Mouse (Mus musculus) erythroblast, embryonic 14.5 days (primary cell): ENCODE results near the gene Psmc6. TPM values are rescaled to one million over a fixed set of nuclear protein-coding genes. Genes with fewer than 3 reads are reported as not detected.

Experiments
- H3K27me3 ChIP-seq: 2 replicates; pipeline ENCODE4 v1.6.1; 2012; ENCODE audit warnings: inconsistent platforms; ENCODE audit not compliant: control insufficient read depth
- H3K36me3 ChIP-seq: 2 replicates; pipeline ENCODE4 v1.6.1; 2012; ENCODE audit warnings: mild to moderate bottlenecking, inconsistent platforms; ENCODE audit not compliant: control insufficient read depth
- H3K4me1 ChIP-seq: 2 replicates; pipeline ENCODE4 v1.6.1; 2012; ENCODE audit warnings: inconsistent platforms; ENCODE audit not compliant: control insufficient read depth
- H3K4me3 ChIP-seq: replicated peaks from 2 replicates; pipeline ENCODE3; 2012; ENCODE audit warnings: moderate library complexity, mild to moderate bottlenecking, inconsistent platforms
- H3K9me3 ChIP-seq: 2 replicates; pipeline ENCODE4 v1.6.1; 2012; ENCODE audit warnings: low read length, inconsistent platforms, mixed read lengths; ENCODE audit not compliant: control insufficient read depth
- GATA1 ChIP-seq: IDR thresholded peaks from 2 replicates; pipeline ENCODE4 v1.6.1; 2012; ENCODE audit warnings: low read length, inconsistent platforms, mixed read lengths
- TAL1 ChIP-seq: IDR thresholded peaks from 3 replicates; pipeline ENCODE4 v1.6.1; 2012; ENCODE audit warnings: low read length, inconsistent platforms, mixed read lengths
- polyA plus RNA-seq: library from polyadenylated mRNA; stranded (reverse); fragments of >175 nt; gene quantifications from 2 replicates; pipeline ENCODE4 v1.2.3, GENCODE M21; 2012

The Psmc6 gene
- polyA plus RNA-seq, 1 experiment, result 1.0 TPM

GRCm38 (mm10) chr14:45385596-45385995 lies 56.0 kb downstream of the Psmc6 start:
- H3K27me3 ChIP-seq, result no peaks in the 10 kb centered on the region
- TF ChIP-seq GATA1, result no peak
- TF ChIP-seq TAL1, result no peak
- peaks cover 3% of the 10 kb centered on the region; the same call in 1 of the 2 replicates for H3K36me3 ChIP-seq
- H3K9me3 ChIP-seq, result no peaks in the 10 kb centered on the region
- no peak overlapping the region for H3K4me3 ChIP-seq
- peaks cover 31% of the 10 kb centered on the region for H3K4me1 ChIP-seq

DNA sequence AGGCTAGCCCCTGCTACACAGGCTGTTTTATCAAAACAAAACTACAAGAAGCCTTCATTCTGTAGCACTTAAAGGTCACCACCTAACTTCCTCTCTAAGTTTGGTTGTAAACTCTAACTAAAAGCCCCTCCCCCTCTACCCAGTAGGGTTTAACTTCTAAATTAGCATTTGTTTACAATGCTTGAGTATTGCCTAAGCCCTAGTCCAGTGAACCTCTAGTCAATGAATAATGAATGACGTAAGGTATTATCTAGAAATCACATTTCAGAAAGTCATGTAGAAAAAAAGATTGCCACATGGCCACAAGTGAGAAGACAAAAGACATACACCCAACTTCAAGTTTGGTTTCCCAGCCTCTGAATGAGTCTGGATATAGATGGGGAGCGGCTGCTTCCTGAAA lies 57.9 kb downstream of the Psmc6 start:
- H3K36me3 ChIP-seq, result no peaks in the 10 kb centered on the region
- H3K27me3 ChIP-seq, result no peaks in the 10 kb centered on the region
- no peak for TF ChIP-seq GATA1
- no peak for TF ChIP-seq TAL1
- H3K4me1 ChIP-seq, result peaks cover 31% of the 10 kb centered on the region
- H3K9me3 ChIP-seq, result no peaks in the 10 kb centered on the region
- H3K4me3 ChIP-seq, result peak overlapping the region; percentile 79

GRCm38 (mm10) chr14:45388345-45389181 lies 59.0 kb downstream of the Psmc6 start:
- H3K9me3 ChIP-seq, result no peaks in the 10 kb centered on the region
- H3K36me3 ChIP-seq, result no peaks in the 10 kb centered on the region
- no peaks in the 10 kb centered on the region for H3K27me3 ChIP-seq
- no peak for TF ChIP-seq GATA1
- no peak for TF ChIP-seq TAL1
- peaks cover 31% of the 10 kb centered on the region for H3K4me1 ChIP-seq
- peak overlapping the region; percentile 79 for H3K4me3 ChIP-seq

- Histone ChIP-seq H3K4me3 (peak overlapping the region; percentile 79), H3K9me3 (no peaks in the 10 kb centered on the region), H3K27me3 (no peaks in the 10 kb centered on the region), H3K4me1 (peaks cover 31% of the 10 kb centered on the region), H3K36me3 (no peaks in the 10 kb centered on the region)
- TF ChIP-seq TAL1 (no peak), GATA1 (no peak)
Observed at GRCm38 (mm10) chr14:45389194-45389593, 59.6 kb downstream of the Psmc6 start.

Other genes starting within 250 kb of the Psmc6 start
- 0.15 TPM in 1 of 2 replicates, not detected in the other for gene Gpr137c, start 110.1 kb upstream of the Psmc6 start, polyA plus RNA-seq
- not detected in 2 replicates for gene Txndc16, start 109.5 kb upstream of the Psmc6 start, polyA plus RNA-seq
- 0.14 and 0.17 TPM in 2 replicates for gene Ero1l, start 11.0 kb upstream of the Psmc6 start, polyA plus RNA-seq
- gene Styx, start 21.3 kb downstream of the Psmc6 start, polyA plus RNA-seq, result 1.4 and 1.5 TPM in 2 replicates
- gene Gnpnat1, start 75.1 kb downstream of the Psmc6 start, polyA plus RNA-seq, result 0.27 TPM in 1 of 2 replicates, not detected in the other
- gene Fermt2, start 200.3 kb downstream of the Psmc6 start, polyA plus RNA-seq, result not detected in 2 replicates